Mouse (Mus musculus): ENCODE measurements at regions not wholly inside any gene's neighbourhood (a gene's known extent, or its start where the extent isn't known, plus 50 kb on each side); places are given as distances from the start of the nearest gene placed in this dataset.

- no peak for TF ChIP-seq CTCF (IDR thresholded peaks at IDR 0.05; ENCODE audit: low read depth)
- no peak for TF ChIP-seq EP300 (IDR thresholded peaks at IDR 0.05; ENCODE audit: low read depth)
Measured at GRCm38 (mm10) chr3:57990738-57991137, 142.9 kb upstream of the Pfn2 start.

Data from liver, embryonic 14.5 days (tissue).